1 mouse cellular context compared by ENCODE assay signal in the genomic region with DNA sequence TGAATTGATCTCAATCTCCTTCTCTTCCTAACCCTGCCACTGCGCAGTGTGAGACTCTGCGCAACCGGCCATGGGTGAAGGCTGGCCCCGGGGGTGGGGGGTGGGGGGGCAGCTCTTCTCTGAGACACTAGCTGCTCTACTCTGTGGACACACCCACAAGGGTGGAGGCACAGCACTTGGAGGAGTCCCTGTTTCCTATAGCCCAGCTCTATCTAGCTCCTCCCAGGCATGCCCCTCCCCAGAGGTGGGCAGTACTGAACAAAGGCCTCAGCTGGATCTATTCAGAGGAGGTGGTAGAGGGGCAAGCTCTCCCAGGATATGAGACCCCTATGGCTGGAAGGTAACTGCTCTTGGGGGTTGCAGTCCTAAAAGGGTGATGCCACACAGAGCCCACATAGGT.
TF ChIP-seq lines count a peak whose summit lies in the region.

No protein-coding gene starts in this region.

TF ChIP-seq in CH12.LX, 34 proteins besides CTCF, POLR2A, EP300 and RAD21 (continued from another document):
- TF ChIP-seq MXI1 (IDR thresholded peaks at IDR 0.05; ENCODE audit: low read depth, low read length): no peak
- no peak for TF ChIP-seq UBTF (IDR thresholded peaks at IDR 0.05; ENCODE audit: low read depth, low read length)
- no peak for TF ChIP-seq USF1 (IDR thresholded peaks at IDR 0.05; ENCODE audit: low read depth, low read length)
- TF ChIP-seq GABPA (IDR thresholded peaks at IDR 0.05; ENCODE audit: insufficient replicate concordance, low read depth, low read length): no peak
- no peak for TF ChIP-seq CHD1 (IDR thresholded peaks at IDR 0.05; ENCODE audit: low read depth, low read length)
- no peak for TF ChIP-seq USF2 (conservative IDR thresholded peaks at IDR 0.05; ENCODE audit: low read depth, low read length)
- TF ChIP-seq MYC (IDR thresholded peaks at IDR 0.05; ENCODE audit: low read depth, low read length): no peak
- no peak for TF ChIP-seq CHD2 (IDR thresholded peaks at IDR 0.05; ENCODE audit: low read length)
- TF ChIP-seq TBP (conservative IDR thresholded peaks at IDR 0.05; ENCODE audit: low read depth, low read length): no peak
- TF ChIP-seq E2F4 (IDR thresholded peaks at IDR 0.05; ENCODE audit: insufficient replicate concordance, low read depth, low read length): no peak
- no peak for TF ChIP-seq JUN (IDR thresholded peaks at IDR 0.05; ENCODE audit: insufficient read depth, low read depth, low read length)
